Mouse (Mus musculus): ENCODE data around the gene Pdzk1ip1. TPM values are rescaled to one million over a fixed set of nuclear protein-coding genes. Genes with fewer than 3 reads are reported as not detected.

Pdzk1ip1 gene
- 3.0 and 3.8 TPM in 2 replicates for polyA plus RNA-seq (2015; fragmentation: Nextera tagmentation; extraction: Ambion mirVana)

GRCm38 (mm10) chr4:115088611-115089338 lies at the start of gene Pdzk1ip1:
TSS of gene Pdzk1ip1 (plus strand) at chr4:115088708.
- WGBS, result 33% methylated on average over 11 of the region's 11 CpGs
- ATAC-seq (replicated peaks), result no peak
- H3K36me3 ChIP-seq (replicated peaks), result no peaks in the 10 kb centered on the region
- H3K27me3 ChIP-seq (replicated peaks), result peaks cover 3% of the 10 kb centered on the region
- H3K27ac ChIP-seq, result no peak within 1 kb of the TSS
- no peaks in the 10 kb centered on the region for H3K9me3 ChIP-seq
- H3K9ac ChIP-seq, result no peak within 1 kb of the TSS
- H3K4me3 ChIP-seq, result no peak within 1 kb of the TSS
- no peaks in the 10 kb centered on the region for H3K4me1 ChIP-seq
- no peak within 1 kb of the TSS for H3K4me2 ChIP-seq

GRCm38 (mm10) chr4:115045621-115046020 lies 42.9 kb upstream of the Pdzk1ip1 start:
- no peaks in the 10 kb centered on the region for H3K36me3 ChIP-seq (replicated peaks)
- H3K27ac ChIP-seq, result no peak overlapping the region
- H3K9ac ChIP-seq, result no peak overlapping the region
- no peaks in the 10 kb centered on the region for H3K9me3 ChIP-seq
- H3K27me3 ChIP-seq (replicated peaks), result peaks cover 16% of the 10 kb centered on the region
- 83% methylated on average over 3 of the region's 3 CpGs for WGBS
- no peak overlapping the region for H3K4me2 ChIP-seq
- no peak for ATAC-seq (replicated peaks)
- H3K4me3 ChIP-seq, result no peak overlapping the region
- no peaks in the 10 kb centered on the region for H3K4me1 ChIP-seq

- WGBS, result 3% methylated on average over 5 of the region's 5 CpGs
- H3K27me3 ChIP-seq (replicated peaks), result peaks cover 35% of the 10 kb centered on the region
Measured at GRCm38 (mm10) chr4:115047750-115048149, 40.8 kb upstream of the Pdzk1ip1 start.

GRCm38 (mm10) chr4:115048190-115048589 lies 40.3 kb upstream of the Pdzk1ip1 start:
- Histone ChIP-seq H3K27ac (no peak overlapping the region), H3K4me1 (peaks cover 5% of the 10 kb centered on the region), H3K9ac (no peak overlapping the region), H3K4me3 (no peak overlapping the region), H3K4me2 (no peak overlapping the region), H3K9me3 (no peaks in the 10 kb centered on the region), H3K36me3 (replicated peaks) (no peaks in the 10 kb centered on the region), H3K27me3 (replicated peaks) (peaks cover 35% of the 10 kb centered on the region)
- ATAC-seq (replicated peaks), result no peak
- 75% methylated on average over 8 of the region's 8 CpGs for WGBS

More at GRCm38 (mm10) chr4:115047750-115048149, 40.8 kb upstream of the Pdzk1ip1 start:
- Histone ChIP-seq H3K27ac (no peak overlapping the region), H3K4me1 (peaks cover 3% of the 10 kb centered on the region), H3K4me3 (no peak overlapping the region), H3K9ac (no peak overlapping the region), H3K9me3 (no peaks in the 10 kb centered on the region), H3K4me2 (no peak overlapping the region), H3K36me3 (replicated peaks) (no peaks in the 10 kb centered on the region)
- no peak for ATAC-seq (replicated peaks)

- Histone ChIP-seq H3K9me3 (no peaks in the 10 kb centered on the region), H3K9ac (no peak overlapping the region), H3K4me3 (no peak overlapping the region), H3K27ac (no peak overlapping the region), H3K27me3 (replicated peaks) (peaks cover 62% of the 10 kb centered on the region), H3K4me1 (peaks cover 6% of the 10 kb centered on the region), H3K36me3 (replicated peaks) (no peaks in the 10 kb centered on the region), H3K4me2 (no peak overlapping the region)
- 76% methylated on average over 5 of the region's 5 CpGs for WGBS
- no peak for ATAC-seq (replicated peaks)
Measured at GRCm38 (mm10) chr4:115051245-115051644, 37.3 kb upstream of the Pdzk1ip1 start.

GRCm38 (mm10) chr4:115052343-115053005 lies 36.0 kb upstream of the Pdzk1ip1 start:
- Histone ChIP-seq H3K9ac (no peak overlapping the region), H3K4me2 (peak overlapping the region; percentile 41), H3K4me3 (peak overlapping the region; percentile 18), H3K36me3 (replicated peaks) (no peaks in the 10 kb centered on the region), H3K9me3 (no peaks in the 10 kb centered on the region), H3K27me3 (replicated peaks) (peaks cover 63% of the 10 kb centered on the region), H3K27ac (no peak overlapping the region), H3K4me1 (peaks cover 16% of the 10 kb centered on the region)
- ATAC-seq (replicated peaks), result no peak
- WGBS, result under 1% methylated on average over 36 of the region's 36 CpGs

GRCm38 (mm10) chr4:115055044-115055443 lies 33.5 kb upstream of the Pdzk1ip1 start:
- H3K27me3 ChIP-seq (replicated peaks), result peaks cover 64% of the 10 kb centered on the region
- no peak for ATAC-seq (replicated peaks)
- 8% methylated on average over 2 of the region's 2 CpGs for WGBS

GRCm38 (mm10) chr4:115055691-115056090 lies 32.8 kb upstream of the Pdzk1ip1 start:
- peak overlapping the region; percentile 89 for H3K27ac ChIP-seq

More at GRCm38 (mm10) chr4:115055044-115055443, 33.5 kb upstream of the Pdzk1ip1 start:
- Histone ChIP-seq H3K4me2 (no peak overlapping the region), H3K9me3 (no peaks in the 10 kb centered on the region), H3K36me3 (replicated peaks) (no peaks in the 10 kb centered on the region), H3K27ac (no peak overlapping the region), H3K9ac (no peak overlapping the region), H3K4me3 (no peak overlapping the region), H3K4me1 (peaks cover 16% of the 10 kb centered on the region)

GRCm38 (mm10) chr4:115056371-115056920 lies 32.1 kb upstream of the Pdzk1ip1 start, which contains the start of gene Tal1:
TSS of gene Tal1 (plus strand) at chr4:115056426.
- H3K27ac ChIP-seq, result peak within 1 kb of the TSS; percentile 89
- peaks cover 16% of the 10 kb centered on the region for H3K4me1 ChIP-seq
- WGBS, result under 1% methylated on average over 60 of the region's 60 CpGs

More at GRCm38 (mm10) chr4:115055691-115056090, 32.8 kb upstream of the Pdzk1ip1 start:
- H3K36me3 ChIP-seq (replicated peaks), result no peaks in the 10 kb centered on the region
- H3K9me3 ChIP-seq, result no peaks in the 10 kb centered on the region
- H3K4me1 ChIP-seq, result peaks cover 16% of the 10 kb centered on the region
- peaks cover 65% of the 10 kb centered on the region for H3K27me3 ChIP-seq (replicated peaks)
- H3K4me2 ChIP-seq, result peak overlapping the region; percentile 53
- 16% methylated on average over 3 of the region's 3 CpGs for WGBS
- peak overlapping the region; percentile 39 for H3K4me3 ChIP-seq
- no peak for ATAC-seq (replicated peaks)
- no peak overlapping the region for H3K9ac ChIP-seq

GRCm38 (mm10) chr4:115056921-115057673 lies 31.4 kb upstream of the Pdzk1ip1 start:
- H3K9me3 ChIP-seq, result no peaks in the 10 kb centered on the region
- under 1% methylated on average over 47 of the region's 48 CpGs for WGBS
- H3K4me1 ChIP-seq, result peaks cover 16% of the 10 kb centered on the region
- peak overlapping the region; percentile 53 for H3K4me2 ChIP-seq
- ATAC-seq (replicated peaks), result peak; percentile 82
- no peaks in the 10 kb centered on the region for H3K36me3 ChIP-seq (replicated peaks)
- H3K9ac ChIP-seq, result peak overlapping the region; percentile 34
- peaks cover 63% of the 10 kb centered on the region for H3K27me3 ChIP-seq (replicated peaks)
- peak overlapping the region; percentile 89 for H3K27ac ChIP-seq
- H3K4me3 ChIP-seq, result peak overlapping the region; percentile 39

More at GRCm38 (mm10) chr4:115056371-115056920, 32.1 kb upstream of the Pdzk1ip1 start, which contains the start of gene Tal1:
- Histone ChIP-seq H3K4me2 (peak within 1 kb of the TSS; percentile 53), H3K9ac (peak within 1 kb of the TSS; percentile 34), H3K9me3 (no peaks in the 10 kb centered on the region), H3K4me3 (peak within 1 kb of the TSS; percentile 39), H3K27me3 (replicated peaks) (peaks cover 63% of the 10 kb centered on the region), H3K36me3 (replicated peaks) (no peaks in the 10 kb centered on the region)
- ATAC-seq (replicated peaks), result peak; percentile 74

GRCm38 (mm10) chr4:115057674-115058316 lies 30.7 kb upstream of the Pdzk1ip1 start:
- ATAC-seq (replicated peaks), result peak; percentile 49
- no peaks in the 10 kb centered on the region for H3K36me3 ChIP-seq (replicated peaks)

More at GRCm38 (mm10) chr4:115057674-115058316, 30.7 kb upstream of the Pdzk1ip1 start:
- H3K4me2 ChIP-seq, result peak overlapping the region; percentile 53
- peak overlapping the region; percentile 89 for H3K27ac ChIP-seq
- H3K9ac ChIP-seq, result peak overlapping the region; percentile 34
- H3K9me3 ChIP-seq, result no peaks in the 10 kb centered on the region
- peaks cover 19% of the 10 kb centered on the region for H3K4me1 ChIP-seq
- H3K27me3 ChIP-seq (replicated peaks), result peaks cover 64% of the 10 kb centered on the region
- peak overlapping the region; percentile 39 for H3K4me3 ChIP-seq
- under 1% methylated on average over 33 of the region's 33 CpGs for WGBS

All from midbrain, embryonic 15.5 days (tissue).